Mouse (Mus musculus) spleen, postnatal 36 days (tissue): ENCODE results near the gene Sirt4.

Experiments used
- DNase-seq, 2 experiments: peaks; one replicate each; pipeline ENCODE4 v3.0.0; 2022; ENCODE audit warnings: low spot score in 2 of 2, mixed read lengths in 1 of 2

The Sirt4 gene

DNA sequence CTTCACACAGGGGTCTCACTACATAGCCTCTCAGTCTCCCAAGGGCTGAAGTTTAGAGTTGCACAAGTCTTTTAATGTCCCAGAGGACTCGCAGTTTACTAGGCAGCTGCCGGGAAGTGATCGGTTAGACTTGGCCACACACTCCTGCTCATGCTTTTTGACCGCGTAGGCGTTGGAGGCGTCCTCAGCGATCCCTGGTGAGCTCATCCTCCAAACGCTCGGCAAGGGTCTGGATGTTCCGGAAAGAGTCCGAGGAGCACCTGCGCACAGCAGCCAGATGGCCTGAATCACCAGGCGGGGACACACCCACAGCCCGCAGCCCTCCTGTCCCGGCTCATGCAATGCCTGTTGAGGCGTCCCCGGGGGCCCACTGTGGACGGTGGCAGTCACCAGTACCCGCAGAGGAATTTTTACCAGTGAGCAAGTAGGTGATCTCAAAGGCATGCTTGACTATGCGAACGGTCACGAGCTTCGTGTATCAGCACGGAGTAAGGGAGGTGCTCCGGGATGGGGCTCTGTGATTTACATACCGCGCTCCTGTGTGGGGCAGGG, 7.3 kb upstream of the Sirt4 start:
- peak; percentile 46 to 51 for DNase-seq

GRCm38 (mm10) chr5:115491076-115491475, 6.6 kb upstream of the Sirt4 start:
- no peak for DNase-seq

- DNase-seq: no peak
Observed at GRCm38 (mm10) chr5:115490638-115491000, 6.1 kb upstream of the Sirt4 start.

- DNase-seq: peak; percentile 81 to 85
Observed at GRCm38 (mm10) chr5:115489699-115490637, 5.4 kb upstream of the Sirt4 start.

DNA sequence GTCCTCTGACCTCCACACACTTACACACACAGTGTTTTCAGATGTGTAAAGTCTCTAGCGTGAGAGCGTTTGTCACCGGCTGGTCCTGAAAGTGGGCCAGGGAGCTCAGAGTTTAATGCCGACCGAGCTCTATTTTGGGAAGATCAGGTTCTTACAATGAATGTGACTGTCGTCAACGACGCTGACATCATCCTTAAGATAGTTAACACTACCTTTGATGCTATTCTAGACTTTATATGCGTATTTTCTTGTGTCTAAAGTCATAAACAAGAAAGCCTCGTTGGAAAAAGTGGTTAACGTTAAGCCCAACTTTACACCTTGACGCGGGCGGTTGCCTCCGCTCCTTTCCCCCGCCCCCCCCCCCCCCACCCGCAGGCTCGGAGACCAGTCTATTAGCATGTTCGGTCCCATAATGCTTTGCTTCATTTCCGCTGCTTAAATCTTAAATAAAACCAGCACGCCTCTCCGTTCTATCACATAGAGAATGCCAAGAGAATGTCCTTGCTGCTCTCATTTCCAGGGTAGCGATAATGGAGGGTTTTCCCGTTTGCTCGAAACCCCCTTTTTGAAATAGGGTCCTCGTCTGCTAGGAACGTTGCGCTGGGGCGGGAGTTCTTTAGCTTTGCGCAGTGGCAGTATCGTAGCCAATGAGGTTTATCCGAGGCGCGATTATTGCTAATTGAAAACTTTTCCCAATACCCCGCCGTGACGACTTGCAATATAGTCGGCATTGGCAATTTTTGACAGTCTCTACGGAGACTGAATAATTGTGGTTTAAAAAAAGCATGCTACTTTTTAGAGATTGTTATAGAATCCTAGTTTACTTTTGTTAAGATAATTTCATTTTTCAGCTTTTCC, 4.5 kb upstream of the Sirt4 start:
- DNase-seq: peak; percentile 80 to 85

GRCm38 (mm10) chr5:115487942-115488580, 3.5 kb upstream of the Sirt4 start:
- DNase-seq: no peak

DNA sequence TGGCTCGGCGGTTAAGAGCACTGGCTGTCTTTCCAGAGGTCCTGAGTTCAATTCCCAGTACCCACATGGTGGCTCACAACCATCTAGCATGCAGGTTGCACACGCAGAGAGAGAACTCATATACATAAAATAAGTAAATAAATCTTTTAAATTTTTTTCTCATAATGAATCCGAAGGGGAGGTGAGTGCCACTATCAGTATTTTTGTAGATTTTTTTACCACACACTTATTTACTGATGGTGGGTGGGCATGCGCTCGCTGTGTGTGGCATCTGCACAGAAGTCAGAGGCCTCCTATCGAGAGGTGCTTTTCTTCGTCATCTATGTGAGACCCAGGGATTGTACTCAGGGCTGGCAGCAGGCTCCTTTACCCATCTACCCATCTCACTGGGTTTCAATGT, 2.8 kb upstream of the Sirt4 start:
- no peak for DNase-seq

DNA sequence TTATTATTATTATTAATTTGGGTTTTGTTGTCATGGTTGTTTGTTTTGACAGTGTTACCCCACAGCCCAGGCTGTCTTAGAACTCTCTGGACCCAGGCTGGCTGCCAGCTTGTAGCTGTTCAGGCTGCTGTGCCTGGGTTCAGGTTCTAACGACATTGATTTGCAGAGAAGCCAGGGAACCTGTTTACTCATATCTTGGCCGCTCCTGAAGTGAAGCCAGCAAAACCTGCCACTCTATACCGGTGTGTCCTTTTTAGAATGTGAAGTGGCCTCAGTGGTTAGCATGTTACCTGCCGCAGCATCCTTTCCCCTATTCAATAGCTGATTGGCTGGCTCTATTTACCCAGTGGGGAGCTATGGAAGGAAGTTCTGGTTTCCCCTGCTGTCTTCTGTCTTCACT, 2.2 kb upstream of the Sirt4 start:
- no peak for DNase-seq

DNA sequence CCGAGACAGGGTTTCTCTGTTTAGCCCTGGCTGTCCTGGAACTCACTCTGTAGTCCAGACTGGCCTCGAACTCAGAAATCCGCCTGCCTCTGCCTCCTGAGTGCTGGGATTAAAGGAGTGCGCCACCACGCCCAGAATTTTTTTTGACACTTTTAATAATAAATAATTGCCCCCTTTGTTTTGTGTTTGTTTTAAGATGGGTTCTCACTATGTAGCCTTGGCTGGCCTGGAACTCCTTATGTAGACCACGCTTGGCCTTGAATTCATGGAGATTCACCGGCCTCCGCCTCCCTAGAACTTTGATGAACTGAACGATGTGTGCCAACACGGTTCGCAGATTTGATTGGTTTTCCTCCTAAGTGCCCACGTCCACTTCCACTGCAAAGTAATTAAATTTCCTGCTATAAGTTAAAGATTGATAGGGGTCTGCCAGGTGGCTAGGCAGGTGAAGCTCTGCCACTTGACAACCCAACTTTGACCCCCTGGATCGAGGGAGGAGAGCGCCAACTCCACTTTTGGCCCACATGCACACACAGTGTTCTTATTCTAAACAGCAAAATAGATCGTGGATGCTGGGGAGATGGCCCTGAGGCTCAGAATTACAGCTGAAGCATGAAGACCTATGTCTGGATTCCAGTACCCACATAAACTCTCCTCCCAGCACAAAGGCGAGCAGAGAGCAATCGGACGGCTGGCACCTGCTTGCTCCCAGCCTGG, 1.1 kb upstream of the Sirt4 start:
- DNase-seq: no peak

- DNase-seq: no peak
Observed at GRCm38 (mm10) chr5:115484996-115485395, 471 bp upstream of the Sirt4 start.

GRCm38 (mm10) chr5:115483385-115483784, 1.1 kb downstream of the Sirt4 start:
- DNase-seq: peak in 1 of 2 experiments; percentile 22

- DNase-seq: no peak
Observed at GRCm38 (mm10) chr5:115482390-115483265, 1.9 kb downstream of the Sirt4 start.

- peak in 1 of 2 experiments; percentile 31 for DNase-seq
Observed at GRCm38 (mm10) chr5:115480101-115480500, 4.4 kb downstream of the Sirt4 start.

DNA sequence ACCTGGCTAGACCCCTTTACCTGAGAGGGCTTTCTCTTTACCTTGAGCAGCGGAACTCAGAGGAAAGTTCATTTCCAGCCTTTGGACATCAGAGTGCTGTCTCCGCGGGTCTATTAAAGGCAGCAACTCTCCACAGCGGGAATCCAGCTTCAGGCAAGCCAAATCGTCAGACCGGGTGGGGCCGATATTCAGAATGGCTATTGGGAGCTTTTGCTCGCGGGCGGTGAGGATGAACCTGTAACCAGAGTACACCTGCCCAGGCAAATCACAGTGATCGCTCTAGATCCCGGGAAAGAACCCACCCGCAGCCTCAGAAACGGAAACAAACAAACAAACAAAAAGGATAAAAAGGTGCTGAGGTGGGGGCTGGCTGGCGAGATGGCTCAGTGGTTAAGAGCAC, 5.0 kb downstream of the Sirt4 start:
- no peak for DNase-seq

DNA sequence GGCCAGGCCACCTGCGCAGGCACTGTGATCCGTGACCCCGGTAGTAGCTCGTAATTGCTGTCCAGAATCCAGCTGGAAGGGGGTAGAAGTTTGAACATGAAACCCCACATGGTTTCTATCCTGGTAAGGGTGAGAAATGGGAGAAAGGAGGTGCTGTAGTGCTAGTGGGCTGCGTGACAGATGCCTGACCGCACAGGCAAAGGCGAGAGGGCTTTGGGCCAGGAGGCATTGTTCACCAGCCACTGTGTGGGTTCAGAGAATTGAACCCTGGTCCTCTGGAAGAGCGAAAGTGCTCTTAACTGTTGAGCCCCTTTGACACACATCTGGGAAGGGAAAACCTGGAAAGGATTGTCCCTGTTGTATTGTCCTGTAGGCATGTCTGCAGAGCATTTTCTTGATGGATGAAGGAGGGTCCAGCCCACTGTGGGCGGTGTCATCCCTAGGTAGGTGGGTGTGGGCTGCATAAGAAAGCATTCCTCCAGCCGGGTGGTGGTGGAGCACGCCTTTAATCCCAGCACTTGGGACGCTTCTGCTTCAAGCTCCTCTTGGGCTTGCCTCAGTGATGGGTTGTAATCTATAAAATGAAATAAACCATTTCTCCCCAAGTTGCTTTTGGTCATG, 8.3 kb downstream of the Sirt4 start:
- no peak for DNase-seq

- no peak for DNase-seq
Observed at GRCm38 (mm10) chr5:115475337-115476106, 9.0 kb downstream of the Sirt4 start.

DNA sequence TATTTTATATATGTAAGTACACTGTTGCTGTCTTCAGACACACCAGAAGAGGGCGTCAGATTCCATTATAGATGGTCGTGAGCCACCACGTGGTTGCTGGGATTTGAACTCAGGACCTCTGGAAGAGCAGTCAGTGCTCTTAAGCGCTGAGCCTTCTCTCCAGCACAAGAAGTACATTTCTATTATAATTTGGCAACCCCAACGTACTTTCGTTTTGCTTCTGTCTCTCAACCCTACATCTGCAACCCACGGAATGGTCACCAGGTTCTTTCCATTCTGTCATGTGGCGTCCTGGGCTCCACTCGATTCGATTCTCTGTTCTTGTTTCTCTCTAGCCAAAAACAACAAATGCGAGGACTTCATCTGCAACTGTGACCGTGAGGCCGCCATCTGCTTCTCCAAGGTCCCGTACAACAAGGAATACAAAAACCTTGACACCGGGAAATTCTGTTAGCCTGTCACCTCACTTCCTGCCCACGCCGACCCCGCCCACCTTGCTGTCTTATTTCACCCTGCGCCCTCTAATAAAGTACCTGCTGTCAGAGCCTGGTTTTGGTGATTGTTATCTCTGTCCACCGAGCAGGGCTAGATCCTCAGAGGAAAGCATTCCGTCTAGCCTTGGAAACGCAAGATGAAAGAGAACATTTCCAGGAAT, 10.2 kb downstream of the Sirt4 start:
- no peak for DNase-seq

DNA sequence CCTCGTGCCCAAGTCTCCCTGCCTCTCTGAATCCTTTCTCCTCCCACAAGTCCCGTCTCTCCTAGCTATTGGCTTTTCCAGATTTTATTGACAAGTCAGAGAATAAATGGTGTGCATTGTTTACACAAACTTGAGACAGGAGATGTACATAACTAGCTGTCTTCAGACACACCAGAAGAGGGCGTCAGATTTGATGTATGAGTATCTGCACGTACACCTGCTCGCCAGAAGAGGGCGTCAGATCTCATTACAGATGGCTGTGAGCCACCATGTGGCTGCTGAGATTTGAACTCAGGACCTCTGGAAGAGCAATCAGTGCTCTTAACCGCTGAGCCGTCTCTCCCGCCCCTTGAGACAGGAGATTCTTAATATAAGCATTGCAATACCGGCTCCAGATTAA, 11.3 kb downstream of the Sirt4 start:
- DNase-seq: no peak
